Mouse (Mus musculus) liver, adult 2 months (tissue): Measurements from ENCODE around the gene Dph6.

Experiments
- CTCF ChIP-seq: fragments of 200-500 bp; IDR thresholded peaks from 2 replicates; pipeline ENCODE4 v1.5.1; 2011; ENCODE audit warnings: low read depth, low read length, control low read depth
- POLR2A ChIP-seq: fragments of 200-500 bp; IDR thresholded peaks from 2 replicates; pipeline ENCODE4 v1.6.1; 2011; ENCODE audit warnings: low read length, control low read depth; ENCODE audit not compliant: insufficient read depth; ENCODE audit errors: extremely low read depth

DNA sequence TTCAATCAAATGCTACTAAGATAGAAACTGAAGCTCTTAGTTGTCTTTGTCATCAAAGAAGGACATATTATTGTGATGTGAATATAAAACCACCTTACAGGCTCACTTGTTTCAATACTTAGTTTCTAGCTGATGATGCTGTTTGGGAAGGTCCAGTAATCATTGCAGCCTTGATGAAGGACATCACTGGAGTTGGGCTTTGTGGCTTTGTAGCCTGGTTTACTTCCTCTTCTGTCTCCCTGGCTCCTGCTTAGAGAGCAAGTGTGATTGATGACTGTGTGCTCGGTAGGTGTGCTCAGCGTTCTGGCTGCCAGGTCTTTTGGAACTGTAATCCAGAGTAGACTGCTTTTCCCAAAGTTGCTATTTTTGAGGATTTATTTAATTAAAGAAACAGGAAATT, 55.0 kb downstream of the Dph6 start:
- TF ChIP-seq POLR2A = no peak
- TF ChIP-seq CTCF = no peak
